ENCODE assay signal across 8 mouse cellular contexts in genomic region chr15:84856006-84856995, GRCm38 (mm10). TPM values are rescaled to one million over a fixed set of nuclear protein-coding genes. Genes with fewer than 3 reads are reported as not detected.
DNase-seq lines count a peak whose midpoint lies in the region; ATAC-seq and TF ChIP-seq lines count a peak whose summit lies in the region.

Gene Phf21b, minus strand, starts transcription at chr15:84856049.

- peaks cover 3% of the 10 kb centered on the region for H3K9me3 ChIP-seq in CH12.LX (replicated peaks; ENCODE audit: low read length)
- no peaks in the 10 kb centered on the region for H3K9me3 ChIP-seq in forebrain, embryonic 13.5 days (replicated peaks)
- H3K9me3 ChIP-seq in heart, postnatal 0 days (replicated peaks; ENCODE audit: control insufficient read depth, low read length) = no peaks in the 10 kb centered on the region

- no peak for TF ChIP-seq CTCF in CH12.LX (conservative IDR thresholded peaks at IDR 0.05 in 1 of 2, IDR thresholded peaks at IDR 0.05 in 1 of 2; ENCODE audit: low read depth in 2 of 2, low read length in 2 of 2)
- TF ChIP-seq CTCF in heart, postnatal 0 days (IDR thresholded peaks at IDR 0.05; ENCODE audit: low read depth) = no peak
- TF ChIP-seq CTCF in lung, adult 2 months (IDR thresholded peaks at IDR 0.05; ENCODE audit: insufficient read depth, low read length) = no peak

- dilution Hi-C loops in CH12.LX (cut with MboI; ENCODE audit: extremely low pct_ligation_motif_present, extremely low pct_unique_long_range_greater_than_20kb, low sequenced_read_pairs) = no loop called here

- H3K36me3 ChIP-seq in CH12.LX (replicated peaks in 1 of 2; ENCODE audit: control insufficient read depth in 1 of 2, insufficient read depth in 1 of 2, low read length in 1 of 2) = peaks cover 0 to 9% of the 10 kb centered on the region in 2 experiments
- H3K36me3 ChIP-seq in forebrain, embryonic 13.5 days (ENCODE audit: poor library complexity, severe bottlenecking) = no peaks in the 10 kb centered on the region
- no peaks in the 10 kb centered on the region for H3K36me3 ChIP-seq in heart, postnatal 0 days (replicated peaks; ENCODE audit: control insufficient read depth, insufficient read depth, low read length)

- TF ChIP-seq EP300 in CH12.LX (IDR thresholded peaks at IDR 0.05; ENCODE audit: low read length) = no peak
- TF ChIP-seq EP300 in heart, postnatal 0 days (IDR thresholded peaks at IDR 0.05; ENCODE audit: low read depth) = no peak

- no peak for TF ChIP-seq RAD21 in CH12.LX (IDR thresholded peaks at IDR 0.05; ENCODE audit: low read depth, low read length)

- in situ Hi-C loops in CH12.LX (cut with MboI; ENCODE audit: low pct_ligation_motif_present, low pct_unique_long_range_greater_than_20kb, low sequenced_read_pairs) = no loop called here

- peak; percentile 83 for TF ChIP-seq POLR2A in CH12.LX (IDR thresholded peaks at IDR 0.05; ENCODE audit: low read depth, low read length)
- TF ChIP-seq POLR2A in lung, adult 2 months (IDR thresholded peaks at IDR 0.05; ENCODE audit: borderline replicate concordance, extremely low read depth, low read depth, low read length) = peak; percentile 54; the same call in 1 of the 2 replicates

- peak; percentile 80 for ATAC-seq in forebrain, embryonic 13.5 days
- ATAC-seq in heart, postnatal 0 days (ENCODE audit: insufficient read depth, low read depth) = peak; percentile 87
- 0 out of 2 replicates have a peak, but pooled peaks have one; percentile 7 for ATAC-seq in neutrophil, adult 5-6 weeks (ENCODE audit: extremely low read depth, insufficient number of reproducible peaks, low FRiP score, poor library complexity, severe bottlenecking)

- H3K4me2 ChIP-seq in CH12.LX (ENCODE audit: insufficient read depth, low read depth, poor library complexity, severe bottlenecking) = peak within 1 kb of the TSS; percentile 94
- H3K4me2 ChIP-seq in forebrain, embryonic 13.5 days = peak within 1 kb of the TSS; percentile 83
- peak within 1 kb of the TSS; percentile 94 for H3K4me2 ChIP-seq in heart, postnatal 0 days (ENCODE audit: low read depth, low read length)

- peak within 1 kb of the TSS; percentile 67 for H3K9ac ChIP-seq in CH12.LX (ENCODE audit: insufficient read depth, low read depth)
- peak within 1 kb of the TSS; percentile 96 for H3K9ac ChIP-seq in forebrain, embryonic 13.5 days
- peak within 1 kb of the TSS; percentile 49 for H3K9ac ChIP-seq in heart, postnatal 0 days (replicated peaks; ENCODE audit: low read depth, low read length)

- peak within 1 kb of the TSS; percentile 66 to 80 (median 70) for H3K4me3 ChIP-seq in CH12.LX (replicated peaks in 1 of 3; ENCODE audit: low read depth in 2 of 3, low read length in 2 of 3, poor library complexity in 1 of 3)
- H3K4me3 ChIP-seq in forebrain, embryonic 13.5 days = peak within 1 kb of the TSS; percentile 93
- peak within 1 kb of the TSS; percentile 74 for H3K4me3 ChIP-seq in heart, postnatal 0 days (ENCODE audit: low read depth, low read length)
- peak within 1 kb of the TSS; percentile 80 for H3K4me3 ChIP-seq in lung, adult 2 months (replicated peaks; ENCODE audit: extremely low read depth, low read depth, low read length)

- H3K79me2 ChIP-seq in CH12.LX (replicated peaks; ENCODE audit: control insufficient read depth, extremely low read depth, insufficient read depth, poor library complexity, severe bottlenecking) = no peaks in the 10 kb centered on the region

- H3K4me1 ChIP-seq in CH12.LX (ENCODE audit: control insufficient read depth in 1 of 2, insufficient read depth in 2 of 2) = peaks cover 4 to 24% of the 10 kb centered on the region in 2 experiments; a peak in 3 of 4 replicates
- H3K4me1 ChIP-seq in forebrain, embryonic 13.5 days = peaks cover 27% of the 10 kb centered on the region
- peaks cover 19% of the 10 kb centered on the region for H3K4me1 ChIP-seq in heart, postnatal 0 days (ENCODE audit: control insufficient read depth, insufficient read depth)
- peaks cover 4% of the 10 kb centered on the region; the same call in 1 of the 2 replicates for H3K4me1 ChIP-seq in lung, adult 2 months (ENCODE audit: control insufficient read depth, insufficient read depth, low read length)

- peak; percentile 76 for DNase-seq in CH12.LX (ENCODE audit: extremely low read depth)
- peak; percentile 4 for DNase-seq in c-Kit-negative CD71-positive TER-119-positive erythroid progenitor cells, embryonic 14.5 days (ENCODE audit: low read depth, low spot score)
- DNase-seq in heart, postnatal 0 days (ENCODE audit: low spot score) = peak; percentile 55
- DNase-seq in kidney, postnatal 4 days = peak; percentile 91 to 95
- DNase-seq in lung, adult 2 months = peak; percentile 73
- peak; percentile 81 for DNase-seq in testis, postnatal 14 days (ENCODE audit: low spot score)

- H3K27ac ChIP-seq in CH12.LX (ENCODE audit: insufficient read depth, low read depth) = peak within 1 kb of the TSS; percentile 54; the same call in 1 of the 2 replicates
- H3K27ac ChIP-seq in forebrain, embryonic 13.5 days = peak within 1 kb of the TSS; percentile 99
- no peak within 1 kb of the TSS; the same call in 1 of the 2 replicates for H3K27ac ChIP-seq in heart, postnatal 0 days (ENCODE audit: low read depth)

- under 1% methylated on average over 72 of the region's 76 CpGs for WGBS in forebrain, embryonic 13.5 days
- WGBS in heart, postnatal 0 days = under 1% methylated on average over 73 of the region's 76 CpGs
- under 1% methylated on average over 67 of the region's 76 CpGs for WGBS in lung, adult 2 months

- H3K27me3 ChIP-seq in CH12.LX (replicated peaks) = peaks cover 18% of the 10 kb centered on the region
- H3K27me3 ChIP-seq in forebrain, embryonic 13.5 days = no peaks in the 10 kb centered on the region
- H3K27me3 ChIP-seq in heart, postnatal 0 days (ENCODE audit: control insufficient read depth, insufficient read depth, low read length) = peaks cover 24% of the 10 kb centered on the region

TF ChIP-seq in CH12.LX, 34 proteins besides CTCF, POLR2A, EP300 and RAD21:
- TF ChIP-seq RCOR1 (conservative IDR thresholded peaks at IDR 0.05; ENCODE audit: low read depth, low read length) (no peak), MXI1 (IDR thresholded peaks at IDR 0.05; ENCODE audit: low read depth, low read length) (no peak), MAZ (IDR thresholded peaks at IDR 0.05; ENCODE audit: low read depth, low read length) (no peak), TCF12 (IDR thresholded peaks at IDR 0.05; ENCODE audit: low read depth, low read length) (peak; percentile 75; the same call in 1 of the 2 replicates), NRF1 (IDR thresholded peaks at IDR 0.05; ENCODE audit: low read depth, low read length) (peak; percentile 88), IRF4 (IDR thresholded peaks at IDR 0.05; ENCODE audit: low read depth, low read length) (peak; percentile 17; the same call in 1 of the 2 replicates), HCFC1 (IDR thresholded peaks at IDR 0.05; ENCODE audit: low read depth, low read length) (no peak), GABPA (IDR thresholded peaks at IDR 0.05; ENCODE audit: insufficient replicate concordance, low read depth, low read length) (no peak), NELFE (IDR thresholded peaks at IDR 0.05; ENCODE audit: low read depth, low read length) (peak; percentile 67), MYC (IDR thresholded peaks at IDR 0.05; ENCODE audit: low read depth, low read length) (0 out of 2 replicates have a peak, but pooled peaks have one; percentile 16), ZMIZ1 (IDR thresholded peaks at IDR 0.05; ENCODE audit: low read depth, low read length) (no peak), E2F4 (IDR thresholded peaks at IDR 0.05; ENCODE audit: insufficient replicate concordance, low read depth, low read length) (no peak), SMC3 (IDR thresholded peaks at IDR 0.05; ENCODE audit: low read depth, low read length) (no peak), POLR2AphosphoS2 (IDR thresholded peaks at IDR 0.05; ENCODE audit: low read depth, low read length) (no peak), TBP (conservative IDR thresholded peaks at IDR 0.05; ENCODE audit: low read depth, low read length) (0 out of 2 replicates have a peak, but pooled peaks have one; percentile 41), ELF1 (IDR thresholded peaks at IDR 0.05; ENCODE audit: low read depth, low read length) (peak; percentile 46), MAFK (IDR thresholded peaks at IDR 0.05; ENCODE audit: insufficient replicate concordance, low read length) (no peak), JUND (conservative IDR thresholded peaks at IDR 0.05; ENCODE audit: low read depth, low read length) (no peak), KAT2A (IDR thresholded peaks at IDR 0.05; ENCODE audit: insufficient replicate concordance, low read length) (peak; percentile 76; the same call in 1 of the 2 replicates), SIN3A (IDR thresholded peaks at IDR 0.05; ENCODE audit: low read length) (peak; percentile 35; the same call in 1 of the 2 replicates), ZC3H11A (IDR thresholded peaks at IDR 0.05; ENCODE audit: low read depth, low read length) (no peak), ZNF384 (IDR thresholded peaks at IDR 0.05; ENCODE audit: low read depth, low read length) (no peak), CHD1 (IDR thresholded peaks at IDR 0.05; ENCODE audit: low read depth, low read length) (no peak)

RNA-seq across cellular contexts. Expression of gene Phf21b, which starts in this region (rescaled TPM):
- total RNA-seq in CH12.LX (2012; rRNA removed) = 2.2 TPM in 2 replicates
- 1.3 and 3.0 TPM in 2 replicates for total RNA-seq in CH12.LX (2014; rRNA removed)
- 5.3 TPM in 2 replicates for polyA plus RNA-seq in CH12.LX (2012; ENCODE audit: insufficient read length, low read depth)
- 16.4 and 17.1 TPM in 2 replicates for polyA plus RNA-seq in forebrain, embryonic 13.5 days (2015; fragmentation: Nextera tagmentation; extraction: Ambion mirVana)
- 0.04 and 0.19 TPM in 2 replicates for total RNA-seq in heart, postnatal 0 days (2014; rRNA removed; ENCODE audit: low replicate concordance)
- 0.05 TPM in 2 replicates for polyA plus RNA-seq in heart, postnatal 0 days (2015; fragmentation: Nextera tagmentation; extraction: Ambion mirVana)
- 2.2 and 2.6 TPM in 2 replicates for polyA plus RNA-seq in lung, adult 2 months (2012; rRNA removed)
- total RNA-seq in neutrophil, adult 5-6 weeks (2017) = 0.25 and 0.47 TPM in 2 replicates

Comparison
In these comparisons a context has a peak if more than half of its experiments do, and no peak if none do; other contexts are left out.
1. Peak in DNase-seq, ATAC-seq, H3K4me3 ChIP-seq, H3K9ac ChIP-seq and H3K4me2 ChIP-seq in heart, postnatal 0 days; RNA of the gene not detected or under 1 TPM.
2. Peak in ATAC-seq in neutrophil, adult 5-6 weeks; RNA of the gene not detected or under 1 TPM.
3. DNase-seq: peak in every context shown above with its lines; median percentile 93 in kidney, postnatal 4 days; 81 in testis, postnatal 14 days; 76 in CH12.LX; 73 in lung, adult 2 months; 55 in heart, postnatal 0 days; 4 in c-Kit-negative CD71-positive TER-119-positive erythroid progenitor cells, embryonic 14.5 days.
4. ATAC-seq: peak in every context shown above with its lines; median percentile 87 in heart, postnatal 0 days; 80 in forebrain, embryonic 13.5 days; 7 in neutrophil, adult 5-6 weeks.